Mouse (Mus musculus) heart, postnatal 4 days (tissue): Measurements from ENCODE around the gene Zfp366. TPM values are rescaled to one million over a fixed set of nuclear protein-coding genes. Genes with fewer than 3 reads are reported as not detected.

ENCODE experiments used
- DNase-seq: peaks from one replicate; pipeline ENCODE4 v3.0.0; 2021
- total RNA-seq, 2 experiments: library from RNA; stranded (reverse); gene quantifications; 2 replicates each; pipeline ENCODE4 v1.2.3; 2021

Gene Zfp366
- total RNA-seq, 2 experiments from 2014 or later = 7.2 to 10.1 TPM

GRCm38 (mm10) chr13:99254781-99255180 lies 70.2 kb downstream of the Zfp366 start:
- DNase-seq = peak; percentile 33

DNA sequence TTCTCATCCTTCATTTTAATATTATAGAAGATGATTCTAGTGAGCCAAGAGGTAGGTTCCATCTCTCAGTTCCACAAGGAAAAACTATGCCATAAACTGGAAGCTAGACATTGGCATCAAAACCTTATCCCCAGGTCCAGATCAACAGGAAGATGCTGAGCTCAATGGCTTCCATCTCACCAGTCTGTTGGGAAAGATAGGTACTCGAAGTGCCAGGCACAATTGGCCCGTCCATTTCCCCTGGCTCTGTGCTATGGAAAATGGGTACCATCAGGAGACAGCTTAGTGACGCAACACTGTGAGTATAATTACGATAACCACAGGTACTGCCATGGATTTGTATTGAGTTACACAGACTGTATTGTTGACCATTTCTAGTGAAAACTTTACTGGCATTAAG lies 72.3 kb downstream of the Zfp366 start:
- no peak for DNase-seq

DNA sequence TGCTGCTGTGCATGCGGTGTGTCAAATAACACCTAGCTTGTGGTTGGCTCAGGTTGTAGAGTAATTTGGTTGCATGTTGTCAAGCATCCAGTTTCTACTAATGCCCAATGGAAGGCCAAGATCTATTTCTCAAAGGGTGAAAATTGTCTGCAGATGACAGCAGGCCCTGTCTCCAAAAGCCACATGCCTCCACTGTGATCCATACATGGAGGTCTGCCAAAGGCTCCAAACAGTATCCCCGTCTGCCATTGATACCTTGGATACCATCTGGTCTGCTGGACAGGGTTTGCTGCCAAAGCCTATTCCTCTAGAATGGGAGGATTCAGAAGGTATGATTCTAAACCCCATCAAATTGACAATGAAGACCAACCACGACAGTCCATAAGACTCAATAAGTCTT lies 74.1 kb downstream of the Zfp366 start:
- DNase-seq = no peak

- DNase-seq = no peak
Measured at GRCm38 (mm10) chr13:99259502-99260174, 75.0 kb downstream of the Zfp366 start.

DNA sequence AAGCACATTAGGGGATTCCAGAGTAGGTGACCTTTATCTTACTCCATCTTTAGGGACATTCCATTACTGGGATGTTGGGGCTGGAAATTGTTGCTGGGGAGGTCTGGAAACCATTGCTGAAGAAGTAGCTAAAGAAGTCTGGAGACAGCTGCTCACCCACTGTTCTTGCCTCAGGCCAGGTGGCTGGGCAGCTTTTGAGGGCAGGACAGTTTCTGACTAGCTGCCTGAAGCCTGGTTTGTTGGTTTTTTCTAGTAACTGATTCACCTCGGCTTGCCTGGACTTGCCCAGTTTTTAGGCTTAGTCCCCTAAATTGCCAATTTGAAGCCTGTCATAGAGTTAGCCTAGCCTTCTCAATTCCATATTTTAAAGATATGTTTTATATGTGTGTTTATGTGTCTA lies 77.8 kb downstream of the Zfp366 start:
- no peak for DNase-seq

GRCm38 (mm10) chr13:99263159-99263783 lies 78.6 kb downstream of the Zfp366 start:
- DNase-seq = no peak

DNA sequence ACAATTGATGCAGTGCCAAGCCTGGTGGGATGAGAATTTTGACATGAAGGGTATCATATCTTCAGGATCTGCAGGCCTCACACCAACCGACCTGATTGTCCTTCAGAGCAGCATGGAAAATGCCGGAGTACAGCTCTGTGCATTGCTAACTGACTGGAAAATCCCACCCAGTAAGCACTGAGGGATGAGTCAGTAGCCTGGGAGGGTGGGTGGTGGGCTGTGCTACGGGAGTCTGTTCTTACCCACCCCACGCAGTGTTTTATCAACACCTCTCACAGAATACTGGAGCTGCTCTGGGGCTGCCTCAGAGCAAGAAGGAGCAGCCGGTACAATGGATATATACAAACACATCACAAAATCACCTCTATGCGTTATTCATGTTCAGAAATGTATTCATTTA lies 79.9 kb downstream of the Zfp366 start:
- no peak for DNase-seq

DNA sequence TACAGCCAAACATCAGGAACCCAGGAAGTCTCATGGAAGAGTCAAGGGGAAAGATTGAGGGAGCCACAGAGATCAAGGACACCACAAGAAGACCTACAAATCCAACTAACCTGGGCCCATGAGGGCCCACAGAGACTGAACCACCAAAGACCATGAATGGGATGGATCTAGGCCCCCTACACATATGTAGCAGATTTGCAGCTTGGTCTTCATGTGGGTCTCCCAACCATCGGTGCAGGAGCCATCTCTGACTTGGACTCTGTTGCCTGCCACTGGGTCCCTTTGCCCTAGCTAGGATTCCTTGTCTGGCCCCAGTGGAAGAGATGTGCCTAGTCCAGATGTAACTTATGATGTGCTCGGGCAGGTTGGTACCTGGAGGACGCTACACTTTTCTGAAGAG lies 87.4 kb downstream of the Zfp366 start:
- no peak for DNase-seq

- no peak for DNase-seq
Measured at GRCm38 (mm10) chr13:99277521-99277920, 92.9 kb downstream of the Zfp366 start.

GRCm38 (mm10) chr13:99278511-99278910 lies 93.9 kb downstream of the Zfp366 start:
- DNase-seq = no peak

DNA sequence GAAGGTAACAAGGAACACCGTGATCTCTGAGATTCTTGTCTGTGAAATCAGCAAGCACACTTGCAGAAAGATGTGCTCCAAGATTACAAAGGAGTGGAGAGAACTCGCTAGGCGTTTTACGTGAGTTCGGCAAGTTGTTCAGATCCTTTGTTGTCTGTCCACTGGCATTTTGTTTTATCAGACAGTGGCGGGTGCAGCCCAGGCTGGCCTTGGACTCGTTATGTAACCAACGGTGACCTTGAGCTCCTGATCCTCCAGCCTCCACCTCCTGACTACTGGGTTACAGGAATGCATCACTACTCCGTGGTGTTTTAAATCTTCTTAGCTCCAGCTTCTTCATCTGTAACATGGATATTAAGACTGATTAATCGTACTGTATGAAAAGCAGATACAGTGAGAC lies 94.7 kb downstream of the Zfp366 start:
- DNase-seq = no peak

DNA sequence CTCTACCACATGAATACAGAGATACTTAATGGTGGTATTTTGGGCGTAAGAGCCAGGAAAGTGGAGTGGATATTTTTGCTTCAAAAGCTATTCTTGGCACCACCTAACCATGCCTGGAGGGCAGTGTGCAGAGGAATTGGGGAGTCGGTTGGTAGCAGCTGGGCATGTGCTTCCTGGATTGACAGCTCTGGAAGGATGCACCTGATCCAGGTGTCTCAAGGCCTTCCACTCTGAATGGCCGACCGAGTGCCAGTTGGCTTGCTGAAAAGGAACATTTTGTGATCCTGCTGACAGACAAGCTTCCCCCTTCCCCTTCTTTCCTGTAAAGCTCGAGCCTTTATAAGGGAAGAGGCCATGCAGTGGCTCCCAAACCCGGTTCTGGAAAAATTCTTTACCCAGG lies 98.3 kb downstream of the Zfp366 start:
- DNase-seq = no peak

GRCm38 (mm10) chr13:99283916-99284315 lies 99.3 kb downstream of the Zfp366 start:
- no peak for DNase-seq

DNA sequence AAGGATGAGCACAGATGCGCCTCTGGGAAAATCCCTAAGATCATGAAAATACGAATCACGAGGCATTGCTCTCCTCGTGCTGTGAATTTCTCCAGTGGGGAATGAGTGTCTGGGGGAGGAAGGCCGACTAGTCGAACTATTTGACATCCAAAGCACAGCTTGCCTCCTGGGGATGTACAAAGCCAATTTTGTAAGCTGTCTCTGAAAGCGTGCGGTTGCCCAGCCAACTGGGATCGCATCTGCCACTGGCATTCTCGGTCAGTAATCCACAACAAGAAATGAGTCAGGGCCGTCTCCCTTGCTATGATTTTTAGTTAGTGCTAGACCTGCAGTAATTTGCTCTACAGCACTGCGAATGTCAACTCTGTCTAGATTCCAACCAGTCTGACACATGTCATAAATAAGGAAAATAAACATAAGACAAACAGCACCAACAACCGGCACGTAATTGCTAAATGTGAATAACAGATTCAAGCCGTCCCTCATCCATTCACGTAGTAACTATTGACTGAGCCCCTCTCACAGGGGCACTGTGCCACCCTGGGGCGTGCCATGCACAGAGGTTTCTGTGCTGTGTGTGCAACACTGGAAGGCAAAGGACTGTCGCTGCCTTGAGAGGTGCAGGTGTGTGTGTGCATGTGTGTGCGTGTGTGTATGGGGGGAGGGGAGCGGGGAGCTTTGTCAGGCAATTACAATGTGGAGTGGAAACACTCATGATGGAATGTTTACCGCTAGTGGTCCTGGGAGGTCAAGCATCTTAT lies 100.0 kb downstream of the Zfp366 start:
- DNase-seq = no peak

DNA sequence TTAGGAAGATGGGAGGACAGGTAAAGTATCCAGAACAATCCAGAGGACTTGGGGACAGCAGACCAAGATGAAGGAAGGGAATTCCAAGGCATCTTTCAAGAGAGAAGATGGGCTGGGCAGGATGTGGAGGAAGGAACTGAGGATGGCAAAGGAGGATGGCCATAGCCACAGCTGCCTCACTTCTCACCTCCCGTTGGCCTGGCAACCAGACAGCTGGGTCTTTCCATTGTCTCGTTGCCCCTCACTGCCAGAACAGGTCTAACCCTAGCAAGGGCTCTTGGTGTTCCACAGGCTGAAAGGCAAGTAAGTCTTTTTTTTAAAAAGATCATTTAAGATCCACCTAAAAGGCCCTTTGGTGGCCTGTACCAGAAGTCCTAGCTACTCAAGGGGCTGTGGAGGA lies 100.6 kb downstream of the Zfp366 start:
- no peak for DNase-seq

GRCm38 (mm10) chr13:99287207-99287606 lies 102.6 kb downstream of the Zfp366 start:
- DNase-seq = no peak

DNA sequence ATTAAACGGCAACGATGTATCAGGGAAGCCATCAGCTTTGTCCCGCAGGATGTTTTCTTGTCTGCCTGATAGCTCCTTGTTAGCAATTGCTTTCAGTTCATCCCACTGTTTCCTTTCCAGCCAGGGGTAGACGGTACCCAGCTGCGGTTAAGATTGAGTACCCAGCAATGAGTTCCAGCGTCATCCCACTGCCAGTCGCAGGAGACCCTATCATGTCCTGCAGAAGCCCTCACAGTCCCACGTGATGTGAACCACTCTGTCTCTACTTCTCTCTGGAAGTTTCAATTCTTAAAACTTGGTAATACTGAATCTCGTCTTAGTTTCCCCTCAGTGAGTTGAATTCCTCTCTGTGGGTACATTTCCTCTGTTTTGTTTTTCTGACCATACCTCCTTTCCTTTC lies 103.2 kb downstream of the Zfp366 start:
- DNase-seq = no peak

DNA sequence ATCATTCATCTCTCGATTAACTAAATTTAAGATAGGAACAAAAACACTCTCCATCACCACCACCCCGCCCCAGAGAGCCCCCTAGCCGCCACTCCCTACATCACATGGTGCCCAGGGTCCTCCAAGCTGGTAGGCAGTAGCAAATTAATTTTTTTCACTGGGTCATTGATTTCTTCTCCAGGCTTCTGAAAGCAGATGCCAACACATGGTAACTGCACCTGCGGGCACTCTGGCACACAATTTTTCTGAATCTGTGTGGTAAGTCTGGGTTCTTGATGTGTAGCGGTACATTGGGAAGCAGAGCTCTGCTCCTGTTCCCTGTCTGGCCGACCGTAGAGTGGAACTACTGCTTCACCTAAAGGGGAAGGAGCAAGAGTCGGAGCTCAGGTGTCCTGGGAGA lies 106.1 kb downstream of the Zfp366 start:
- DNase-seq = no peak

- no peak for DNase-seq
Measured at GRCm38 (mm10) chr13:99294176-99294575, 109.6 kb downstream of the Zfp366 start.

DNA sequence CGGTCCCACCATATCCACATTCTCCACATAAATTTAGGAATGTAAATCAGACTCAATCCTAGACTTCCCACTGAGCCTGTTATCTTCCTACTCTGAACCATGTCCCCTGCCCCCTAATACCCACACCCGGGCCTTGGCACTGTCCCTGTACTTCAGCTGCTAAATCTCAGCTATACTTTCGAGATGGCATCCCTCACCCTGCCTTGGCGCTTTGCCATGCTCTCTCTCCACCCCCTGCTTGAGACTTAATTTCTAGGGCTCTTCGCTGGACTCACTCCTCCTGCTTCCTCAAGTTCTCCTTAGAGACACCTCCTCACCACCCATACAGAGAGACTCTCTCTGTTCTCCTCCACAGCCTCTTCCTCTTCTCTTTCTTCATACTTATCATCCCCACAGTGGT lies 115.3 kb downstream of the Zfp366 start:
- no peak for DNase-seq
